Mouse (Mus musculus): Measurements from ENCODE around the gene Gm4707.
"Not testable (repeated sequence)": the region's sequence is repeated elsewhere in the genome, so short reads cannot be mapped to it uniquely, and the experiment has no call there.

The Gm4707 gene

GRCm38 (mm10) chr17:71459818-71460217, at the start of gene Gm4707:
Gene Gm4707, minus strand, starts transcription at chr17:71459918.
- in situ Hi-C loops (cut with MboI, MseI): no loop called here

GRCm38 (mm10) chr17:71506832-71507231, 47.1 kb upstream of the Gm4707 start:
- in situ Hi-C loops (cut with MboI, MseI): no loop called here

- in situ Hi-C loops (cut with MboI, MseI): no loop called here
Measured at GRCm38 (mm10) chr17:71495784-71496183, 36.1 kb upstream of the Gm4707 start.

- in situ Hi-C loops (cut with MboI, MseI): no loop called here
Measured at GRCm38 (mm10) chr17:71491332-71491686, 31.6 kb upstream of the Gm4707 start.

GRCm38 (mm10) chr17:71490666-71491331, 31.1 kb upstream of the Gm4707 start:
- in situ Hi-C loops (cut with MboI, MseI): no loop called here

- in situ Hi-C loops (cut with MboI, MseI): no loop called here
Measured at GRCm38 (mm10) chr17:71489703-71490461, 30.2 kb upstream of the Gm4707 start.

GRCm38 (mm10) chr17:71486231-71486851, 26.6 kb upstream of the Gm4707 start:
- in situ Hi-C loops (cut with MboI, MseI): no loop called here

GRCm38 (mm10) chr17:71485791-71486230, 26.1 kb upstream of the Gm4707 start:
- in situ Hi-C loops (cut with MboI, MseI): no loop called here

GRCm38 (mm10) chr17:71484711-71485110, 25.0 kb upstream of the Gm4707 start:
- in situ Hi-C loops (cut with MboI, MseI): no loop called here

- in situ Hi-C loops (cut with MboI, MseI): no loop called here
Measured at GRCm38 (mm10) chr17:71483418-71484060, 23.8 kb upstream of the Gm4707 start.

- in situ Hi-C loops (cut with MboI, MseI): loop anchor here (10.0 kb wide), 1 partner anchor 135 kb away; the partner anchor contains the start of gene Wdr43
Measured at GRCm38 (mm10) chr17:71479381-71479901, 19.7 kb upstream of the Gm4707 start.

- in situ Hi-C loops (cut with MboI, MseI): loop anchor here (10.0 kb wide), 1 partner anchor 137 kb away; the partner anchor contains the start of gene Wdr43
Measured at GRCm38 (mm10) chr17:71477481-71477880, 17.8 kb upstream of the Gm4707 start.

GRCm38 (mm10) chr17:71476346-71477020, 16.8 kb upstream of the Gm4707 start:
- in situ Hi-C loops (cut with MboI, MseI): loop anchor here (10.0 kb wide), 1 partner anchor 138 kb away; the partner anchor contains the start of gene Wdr43

- in situ Hi-C loops (cut with MboI, MseI): loop anchor here (10.0 kb wide), 1 partner anchor 139 kb away; the partner anchor contains the start of gene Wdr43
Measured at GRCm38 (mm10) chr17:71475705-71476089, 16.0 kb upstream of the Gm4707 start.

- in situ Hi-C loops (cut with MboI, MseI): loop anchor here (10.0 kb wide), 1 partner anchor 140 kb away; the partner anchor contains the start of gene Wdr43
Measured at GRCm38 (mm10) chr17:71474762-71475704, 15.3 kb upstream of the Gm4707 start, which contains the start of gene Smchd1. Gene Smchd1, minus strand, starts transcription at chr17:71475343.

- in situ Hi-C loops (cut with MboI, MseI): loop anchor here (10.0 kb wide), 1 partner anchor 141 kb away; the partner anchor contains the start of gene Wdr43
Measured at GRCm38 (mm10) chr17:71474128-71474527, 14.4 kb upstream of the Gm4707 start.

- in situ Hi-C loops (cut with MboI, MseI): loop anchor here (10.0 kb wide), 1 partner anchor 144 kb away; the partner anchor contains the start of gene Wdr43
Measured at GRCm38 (mm10) chr17:71471261-71471660, 11.5 kb upstream of the Gm4707 start.

- in situ Hi-C loops (cut with MboI, MseI): no loop called here
Measured at GRCm38 (mm10) chr17:71460312-71460711, 594 bp upstream of the Gm4707 start.

- in situ Hi-C loops (cut with MboI, MseI): not testable (repeated sequence)
Measured at GRCm38 (mm10) chr17:71457361-71457760, 2.4 kb downstream of the Gm4707 start.

All from regulatory T cell (primary cell).